Mouse (Mus musculus) kidney, postnatal 0 days (tissue): ENCODE measurements at regions not wholly inside any gene's neighbourhood (a gene's known extent, or its start where the extent isn't known, plus 50 kb on each side); places are given as distances from the start of the nearest gene placed in this dataset.

ENCODE experiments used
- ATAC-seq: fragments of 200-750 bp; cut with Nextera tagmentation; replicated peaks from 2 replicates; pipeline ENCODE4 v1.8.0; 2017; ENCODE audit warnings: low read depth, moderate number of reproducible peaks, moderate TSS enrichment, moderate library complexity; ENCODE audit not compliant: low FRiP score
- DNase-seq: peaks from one replicate; pipeline ENCODE4 v3.0.0-alpha.2; 2016; ENCODE audit warnings: low spot score
- H3K27ac ChIP-seq: fragments of 300-500 bp; sonication (generic); 2 replicates; pipeline ENCODE4 v1.5.1; 2014; ENCODE audit warnings: mild to moderate bottlenecking
- H3K27me3 ChIP-seq: fragments of 300-500 bp; sonication (generic); 2 replicates; pipeline ENCODE4 v1.6.1; 2014; ENCODE audit warnings: low read length, mixed read lengths; ENCODE audit not compliant: insufficient read depth
- H3K36me3 ChIP-seq: fragments of 300-500 bp; sonication (generic); 2 replicates; pipeline ENCODE4 v1.6.1; 2014; ENCODE audit warnings: low read length, mixed read lengths; ENCODE audit not compliant: insufficient read depth
- H3K4me1 ChIP-seq: fragments of 300-500 bp; sonication (generic); replicated peaks from 2 replicates; pipeline ENCODE4 v1.6.1; 2014; ENCODE audit warnings: antibody characterized with exemption, low read length, mixed read lengths; ENCODE audit not compliant: insufficient read depth
- H3K4me2 ChIP-seq: fragments of 300-500 bp; sonication (generic); 2 replicates; pipeline ENCODE4 v1.6.1; 2014; ENCODE audit warnings: mild to moderate bottlenecking, low read length, moderate library complexity, mixed read lengths
- H3K4me3 ChIP-seq: fragments of 300-500 bp; sonication (generic); replicated peaks from 2 replicates; pipeline ENCODE4 v1.5.1; 2014; ENCODE audit warnings: low read depth, low read length
- H3K9ac ChIP-seq: fragments of 300-500 bp; sonication (generic); 2 replicates; pipeline ENCODE4 v1.6.1; 2014; ENCODE audit warnings: low read depth, low read length
- H3K9me3 ChIP-seq: fragments of 300-500 bp; sonication (generic); replicated peaks from 2 replicates; pipeline ENCODE4 v1.6.1; 2016; ENCODE audit warnings: low read length, inconsistent platforms, mixed read lengths
- CTCF ChIP-seq: IDR thresholded peaks from 2 replicates; pipeline ENCODE4 v1.5.1; 2016; ENCODE audit warnings: antibody characterized with exemption, low read depth, mild to moderate bottlenecking, moderate library complexity
- WGBS: fragments of 180-500 bp; shearing (Covaris S2); extraction: QIAGEN DNeasy Blood & Tissue Kit; methylation state at CpG from one replicate; pipeline ENCODE4 v1.1.7; 2014; 5-methylcytosine and 5-hydroxymethylcytosine counted together

DNA sequence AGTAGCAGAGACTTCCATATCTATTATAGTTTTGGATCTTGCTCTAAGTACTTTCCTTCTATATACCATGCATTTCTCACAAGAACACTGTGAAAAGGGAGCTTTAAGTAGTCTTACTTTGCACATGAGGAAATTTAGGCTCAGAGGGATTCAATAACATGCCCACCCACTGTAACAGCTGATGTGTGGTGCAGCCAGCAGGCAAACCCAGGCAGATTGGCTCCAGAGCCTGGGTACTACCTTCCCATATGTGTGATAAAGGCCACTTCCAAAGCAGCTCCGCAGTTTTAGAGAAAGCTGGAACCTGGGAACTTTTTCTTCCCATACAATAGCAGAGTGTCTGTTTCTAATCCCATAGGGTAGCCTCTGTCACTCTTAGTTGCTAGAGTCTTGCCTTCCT lies 441.6 kb downstream of the Ccdc171 start:
- Histone ChIP-seq H3K9ac (no peak overlapping the region), H3K9me3 (no peaks in the 10 kb centered on the region)
- no peak for ATAC-seq

GRCm38 (mm10) chr4:83973162-83973561 lies 447.8 kb downstream of the Ccdc171 start:
- Histone ChIP-seq H3K36me3 (no peaks in the 10 kb centered on the region), H3K9me3 (no peaks in the 10 kb centered on the region), H3K4me2 (no peak overlapping the region), H3K27me3 (no peaks in the 10 kb centered on the region), H3K4me1 (no peaks in the 10 kb centered on the region), H3K9ac (no peak overlapping the region), H3K27ac (no peak overlapping the region), H3K4me3 (no peak overlapping the region)
- no peak for ATAC-seq
- TF ChIP-seq CTCF = no peak
- 91% methylated on average over 4 of the region's 4 CpGs for WGBS
- DNase-seq = no peak

More for the DNA sequence above, 441.6 kb downstream of the Ccdc171 start:
- no peaks in the 10 kb centered on the region for H3K4me1 ChIP-seq
- 85% methylated on average over 1 of the region's 1 CpGs for WGBS
- no peak for DNase-seq
- H3K27me3 ChIP-seq = no peaks in the 10 kb centered on the region
- no peak for TF ChIP-seq CTCF
- H3K27ac ChIP-seq = no peak overlapping the region
- no peak overlapping the region for H3K4me3 ChIP-seq
- no peak overlapping the region for H3K4me2 ChIP-seq
- H3K36me3 ChIP-seq = no peaks in the 10 kb centered on the region

GRCm38 (mm10) chr4:83974214-83975012 lies 449.1 kb downstream of the Ccdc171 start:
- Histone ChIP-seq H3K4me2 (no peak overlapping the region), H3K4me3 (no peak overlapping the region), H3K9me3 (no peaks in the 10 kb centered on the region), H3K27me3 (no peaks in the 10 kb centered on the region), H3K27ac (no peak overlapping the region), H3K9ac (no peak overlapping the region), H3K36me3 (no peaks in the 10 kb centered on the region), H3K4me1 (no peaks in the 10 kb centered on the region)
- TF ChIP-seq CTCF = no peak
- no peak for DNase-seq
- WGBS = 62% methylated on average over 7 of the region's 7 CpGs
- no peak for ATAC-seq

DNA sequence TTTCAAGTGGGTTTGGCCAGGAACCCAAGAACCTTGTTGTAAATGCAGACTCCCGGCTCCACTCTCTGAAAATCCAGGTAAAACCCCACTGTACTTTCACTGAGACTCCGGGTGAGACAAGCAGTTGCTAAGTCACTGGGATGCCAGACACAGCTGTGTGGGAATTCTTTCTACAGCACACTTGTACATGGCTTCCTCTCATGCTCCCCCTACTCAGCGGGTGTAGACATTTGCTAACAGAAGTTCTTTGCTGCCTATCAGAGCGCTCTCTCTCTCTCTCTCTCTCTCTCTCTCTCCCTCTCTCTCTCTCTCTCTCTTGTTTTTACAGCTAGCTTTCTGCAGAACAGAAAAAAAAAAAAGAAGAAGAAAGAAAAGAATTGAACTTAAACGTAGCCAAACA lies 450.2 kb downstream of the Ccdc171 start:
- no peak overlapping the region for H3K27ac ChIP-seq
- no peak for TF ChIP-seq CTCF
- H3K4me2 ChIP-seq = no peak overlapping the region
- DNase-seq = no peak
- H3K9me3 ChIP-seq = no peaks in the 10 kb centered on the region
- no peaks in the 10 kb centered on the region for H3K4me1 ChIP-seq
- no peak overlapping the region for H3K9ac ChIP-seq
- ATAC-seq = no peak
- H3K27me3 ChIP-seq = no peaks in the 10 kb centered on the region
- 63% methylated on average over 5 of the region's 5 CpGs for WGBS
- no peaks in the 10 kb centered on the region for H3K36me3 ChIP-seq
- H3K4me3 ChIP-seq = no peak overlapping the region

DNA sequence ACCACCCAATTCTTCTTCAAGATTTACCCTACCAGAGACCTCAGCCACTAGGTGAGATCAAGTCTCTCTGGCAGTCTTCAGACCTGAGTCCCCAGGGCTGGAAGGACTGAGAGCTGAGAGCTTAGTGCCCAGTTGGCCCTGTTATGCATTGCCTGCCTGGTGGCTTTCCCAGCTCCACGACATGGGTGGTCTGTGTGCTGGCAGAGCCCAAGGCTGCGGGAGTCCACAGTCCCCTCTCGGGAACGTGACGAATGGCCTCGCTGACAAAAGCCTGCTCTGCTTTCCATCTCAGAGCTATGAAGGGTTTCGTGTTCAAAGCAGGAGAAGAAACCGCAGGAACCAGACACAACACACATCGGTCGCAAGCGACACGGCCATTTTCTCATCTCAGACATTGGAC lies 450.7 kb downstream of the Ccdc171 start:
- Histone ChIP-seq H3K9ac (no peak overlapping the region), H3K27me3 (no peaks in the 10 kb centered on the region), H3K9me3 (no peaks in the 10 kb centered on the region), H3K4me1 (no peaks in the 10 kb centered on the region), H3K4me3 (no peak overlapping the region), H3K4me2 (no peak overlapping the region), H3K36me3 (no peaks in the 10 kb centered on the region), H3K27ac (no peak overlapping the region)
- ATAC-seq (no peak; the same call in 1 of the 2 replicates), DNase-seq (no peak)
- WGBS = 40% methylated on average over 12 of the region's 12 CpGs
- no peak for TF ChIP-seq CTCF

GRCm38 (mm10) chr4:83979088-83979487 lies 453.7 kb downstream of the Ccdc171 start:
- TF ChIP-seq CTCF = no peak
- 30% methylated on average over 4 of the region's 4 CpGs for WGBS
- Histone ChIP-seq H3K9me3 (no peaks in the 10 kb centered on the region), H3K4me3 (no peak overlapping the region), H3K9ac (no peak overlapping the region), H3K36me3 (no peaks in the 10 kb centered on the region), H3K27me3 (no peaks in the 10 kb centered on the region), H3K4me1 (no peaks in the 10 kb centered on the region), H3K27ac (no peak overlapping the region), H3K4me2 (no peak overlapping the region)
- DNase-seq (no peak), ATAC-seq (no peak)
